Mouse (Mus musculus) left cerebral cortex, postnatal 36 days (tissue): Measurements from ENCODE around the gene Fkbp11. TPM values are rescaled to one million over a fixed set of nuclear protein-coding genes. Genes with fewer than 3 reads are reported as not detected.
A peak's percentile ranks its signal among the peaks of the same experiment; 100 is the strongest.

ENCODE experiments used
- DNase-seq, 2 experiments: peaks; one replicate each; pipeline ENCODE4 v3.0.0; 2021 to 2022; ENCODE audit warnings: low spot score in 2 of 2, mixed read lengths in 1 of 2
- intact Hi-C: fragments of 180-260 bp; cut with DNase I; formaldehyde crosslinking; loops from one replicate; pipeline ENCODE4 v1.15.1; 2025
- total RNA-seq, 2 experiments: library from RNA; stranded (reverse); gene quantifications; 2 replicates each; pipeline ENCODE4 v1.2.3; 2021

Gene Fkbp11
- total RNA-seq, 2 experiments from 2014 or later = 1.5 to 2.1 TPM

GRCm38 (mm10) chr15:98704312-98704711 lies 23.7 kb downstream of the Fkbp11 start:
- intact Hi-C loops = no loop called here
- no peak for DNase-seq

- intact Hi-C loops = loop anchor here (1.0 to 2.0 kb wide), 2 partner anchors 23 to 35 kb away; partner anchors contain the start of gene Rnd1
- DNase-seq = peak; percentile 92 to 95
Observed at GRCm38 (mm10) chr15:98699190-98700105, 28.6 kb downstream of the Fkbp11 start.

DNA sequence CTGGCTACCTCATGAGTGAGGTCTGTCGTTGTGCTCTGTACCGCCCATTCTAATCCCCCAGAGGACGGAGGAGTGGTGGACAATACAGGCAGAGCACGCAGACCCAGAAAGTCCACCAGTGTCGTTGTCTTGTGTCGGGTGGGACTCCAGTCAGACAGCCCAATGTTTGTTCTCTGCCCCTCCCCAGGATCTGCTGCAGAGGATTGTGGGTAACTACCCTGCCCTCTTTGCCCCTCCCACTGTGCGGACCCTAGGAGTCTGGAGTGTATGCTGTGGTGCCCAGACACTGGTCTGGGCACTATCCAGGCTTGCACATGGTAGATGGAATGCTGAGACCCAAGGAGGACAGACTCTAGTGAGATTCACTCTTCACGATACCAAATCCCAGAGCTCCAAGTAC lies 31.8 kb downstream of the Fkbp11 start:
- no peak for DNase-seq
- intact Hi-C loops = no loop called here

DNA sequence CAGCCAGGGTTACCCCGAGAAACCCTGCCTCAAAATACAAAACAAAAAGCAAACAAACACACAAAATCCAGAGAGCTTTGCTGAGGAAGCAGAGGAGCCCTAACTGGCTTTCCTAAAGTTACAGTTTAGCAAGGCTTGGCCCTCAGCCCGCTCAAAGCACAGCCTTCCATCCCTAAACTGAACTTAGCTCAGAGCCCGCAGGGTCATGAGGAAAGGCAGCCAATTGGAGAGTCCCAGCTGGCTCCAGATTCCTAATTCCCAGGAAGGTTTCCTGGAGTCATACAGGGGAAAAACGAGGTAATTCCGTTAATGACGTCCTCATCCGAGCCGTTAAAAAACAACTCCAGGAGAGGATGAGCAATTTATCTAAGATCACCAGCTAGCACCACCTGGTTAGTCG lies 32.3 kb downstream of the Fkbp11 start:
- no peak for DNase-seq
- intact Hi-C loops = no loop called here

DNA sequence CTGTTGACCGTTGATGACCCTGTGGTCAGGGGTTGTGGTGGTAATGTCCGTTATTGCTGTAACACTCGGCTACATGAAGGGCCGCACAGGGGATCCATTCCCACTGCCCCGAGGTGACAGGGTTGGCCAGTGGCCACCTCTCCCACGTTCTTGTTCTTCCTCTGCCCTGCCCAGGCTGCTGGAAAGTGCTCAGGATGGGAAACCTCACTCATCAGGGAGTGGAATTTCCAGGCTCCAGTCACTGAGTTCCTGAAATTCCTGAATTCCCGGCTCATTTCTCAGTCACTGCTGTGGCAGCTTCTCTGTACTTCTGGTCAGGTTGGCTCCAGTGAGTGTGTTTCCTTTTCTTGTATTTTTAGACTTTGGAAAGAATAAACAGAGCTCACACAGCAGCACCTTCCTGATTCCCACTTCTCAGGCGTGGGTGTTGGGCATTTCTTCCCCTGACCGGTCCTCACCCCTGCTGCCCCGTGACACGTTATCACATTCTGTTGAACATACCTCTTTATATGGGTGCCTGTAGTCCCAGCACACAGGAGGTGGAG lies 35.8 kb downstream of the Fkbp11 start:
- no peak for DNase-seq
- intact Hi-C loops = no loop called here

- peak; percentile 37 to 64 for DNase-seq
- intact Hi-C loops = no loop called here
Observed at GRCm38 (mm10) chr15:98691486-98692147, 36.4 kb downstream of the Fkbp11 start.

GRCm38 (mm10) chr15:98689682-98690081 lies 38.3 kb downstream of the Fkbp11 start:
- intact Hi-C loops = no loop called here
- peak in 1 of 2 experiments; percentile 37 for DNase-seq

GRCm38 (mm10) chr15:98685926-98686325 lies 42.1 kb downstream of the Fkbp11 start:
- intact Hi-C loops = no loop called here
- no peak for DNase-seq

DNA sequence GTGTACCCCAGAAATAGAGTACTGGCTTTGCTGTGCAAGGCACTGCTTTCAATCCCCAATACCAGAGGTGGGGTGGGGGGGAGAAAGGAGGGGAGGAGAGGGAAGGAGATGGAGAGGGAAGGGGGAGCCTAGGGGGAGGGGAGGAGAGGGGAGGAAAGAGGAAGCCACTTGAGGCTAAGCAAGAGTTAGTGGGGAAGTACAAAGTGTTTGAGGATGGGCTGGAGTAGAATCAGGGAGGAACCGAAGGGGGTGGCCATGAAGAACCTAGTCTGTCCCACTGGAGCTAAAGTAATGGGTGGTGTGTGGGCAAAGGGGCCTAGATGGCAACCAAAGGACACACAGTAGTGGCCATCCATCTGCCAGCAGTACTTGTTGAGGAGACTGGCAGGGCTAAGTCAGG lies 44.3 kb downstream of the Fkbp11 start:
- intact Hi-C loops = no loop called here
- DNase-seq = no peak

- intact Hi-C loops = no loop called here
- DNase-seq = no peak
Observed at GRCm38 (mm10) chr15:98683177-98683576, 44.8 kb downstream of the Fkbp11 start.

GRCm38 (mm10) chr15:98681633-98682032 lies 46.4 kb downstream of the Fkbp11 start:
- DNase-seq = no peak
- intact Hi-C loops = no loop called here

DNA sequence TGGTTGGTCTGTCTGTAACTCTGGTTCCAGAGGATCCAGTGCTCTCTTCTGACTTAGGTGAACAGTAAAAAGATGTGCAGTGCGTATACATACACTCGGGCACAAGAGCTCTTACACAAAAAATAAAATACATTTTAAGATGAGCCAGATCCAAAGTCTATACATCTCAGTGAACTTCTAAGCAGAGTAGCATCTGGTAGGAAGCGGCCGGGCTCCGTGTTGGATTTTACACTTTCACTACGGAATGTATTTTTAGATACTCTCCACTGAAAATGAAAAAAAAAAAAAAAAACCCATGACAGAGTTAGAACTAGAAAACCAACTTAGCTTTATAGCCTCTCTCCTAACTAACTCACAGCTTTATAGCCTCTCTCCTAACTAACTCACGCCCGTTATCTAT lies 47.3 kb downstream of the Fkbp11 start:
- intact Hi-C loops = no loop called here
- DNase-seq = no peak

- intact Hi-C loops = loop anchor here (2.0 kb wide), 1 partner anchor 21 kb away; no protein-coding TSS in a partner anchor
- no peak for DNase-seq
Observed at GRCm38 (mm10) chr15:98677977-98678376, 50.0 kb downstream of the Fkbp11 start.

DNA sequence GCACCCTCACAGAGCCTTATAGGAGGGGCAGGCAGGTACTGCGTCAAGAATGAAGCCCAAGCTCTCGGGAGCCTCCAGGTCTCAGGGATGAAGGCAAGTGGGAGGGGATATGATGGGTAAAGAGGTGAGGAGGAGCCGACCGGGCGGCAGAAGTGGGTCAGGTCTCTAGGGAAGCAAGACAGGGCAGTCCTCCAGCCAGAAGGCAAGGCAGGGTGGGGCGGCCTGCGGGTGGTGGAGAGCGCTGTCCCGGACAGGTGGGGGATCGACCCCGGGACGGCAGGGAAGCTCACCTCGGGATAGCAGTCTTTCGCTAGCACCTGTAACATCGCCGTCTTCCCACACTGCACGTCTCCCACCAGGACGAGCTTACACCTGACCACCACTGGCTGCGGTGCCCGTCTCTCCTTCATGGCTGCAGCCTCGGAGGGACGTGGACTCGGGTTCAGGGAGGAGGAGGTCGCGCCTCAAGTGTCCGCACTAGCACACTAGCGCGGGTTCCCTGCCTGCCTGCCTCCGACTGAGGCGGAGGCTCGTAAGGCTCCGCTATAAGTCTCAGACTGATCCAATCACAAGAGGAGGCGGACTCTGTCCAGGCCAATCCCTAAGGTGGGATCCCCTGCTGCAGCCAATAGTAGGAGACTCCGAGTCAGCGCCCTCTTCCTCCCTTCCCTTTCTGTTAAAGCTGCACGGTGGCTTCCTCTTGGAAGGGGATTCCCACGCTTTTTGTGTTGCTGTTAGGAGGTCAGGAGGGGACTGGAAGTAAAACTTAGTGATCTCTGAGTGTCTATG lies 50.9 kb downstream of the Fkbp11 start, which contains the start of gene Rnd1:
Rnd1 (minus strand) TSS at position 522 of the 789 bp plus-strand sequence.
- DNase-seq = peak; percentile 88 to 90
- intact Hi-C loops = loop anchor here (2.0 kb wide), 1 partner anchor 22 kb away; no protein-coding TSS in a partner anchor

- DNase-seq = no peak
- intact Hi-C loops = loop anchor here (2.0 kb wide), 1 partner anchor 22 kb away; no protein-coding TSS in a partner anchor
Observed at GRCm38 (mm10) chr15:98676471-98676870, 51.5 kb downstream of the Fkbp11 start.

DNA sequence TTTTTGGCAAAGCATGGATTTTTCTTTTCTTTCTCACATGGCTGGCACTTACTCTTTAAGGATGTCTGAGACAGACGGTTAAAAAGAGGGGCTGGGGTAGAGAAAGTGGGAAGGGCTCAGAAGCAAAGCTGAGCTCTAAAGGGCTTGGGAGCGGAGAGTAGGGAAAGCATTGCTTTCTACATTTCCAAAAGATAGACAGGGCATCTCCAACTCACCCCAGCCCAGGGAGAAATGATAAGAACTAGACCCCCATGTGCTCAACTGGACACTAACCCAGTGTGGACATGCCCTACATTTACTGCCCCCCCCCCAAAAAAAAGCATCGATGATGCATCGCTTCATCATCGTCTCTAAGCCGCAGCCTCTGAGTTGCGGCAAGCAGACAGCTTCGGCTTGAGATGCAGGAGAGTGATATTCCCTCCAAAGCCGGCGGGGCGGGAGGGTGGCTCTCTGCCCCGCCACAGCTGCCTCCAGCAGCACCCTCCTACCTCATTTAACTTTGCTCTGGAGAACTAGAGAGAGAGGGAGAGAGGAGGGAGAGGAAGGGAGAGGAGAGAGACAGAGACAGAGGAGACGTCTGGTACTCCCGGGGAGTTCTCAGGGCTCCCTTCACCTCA lies 52.3 kb downstream of the Fkbp11 start:
- intact Hi-C loops = loop anchor here (2.0 kb wide), 1 partner anchor 23 kb away; no protein-coding TSS in a partner anchor
- no peak for DNase-seq

- intact Hi-C loops = no loop called here
- DNase-seq = no peak
Observed at GRCm38 (mm10) chr15:98674994-98675545, 52.9 kb downstream of the Fkbp11 start.
